24 mouse cellular contexts compared by ENCODE assay signal in genomic region chr1:39438629-39439028, GRCm38 (mm10). TPM values are rescaled to one million over a fixed set of nuclear protein-coding genes. Genes with fewer than 3 reads are reported as not detected.
DNase-seq lines count a peak whose midpoint lies in the region; ATAC-seq and TF ChIP-seq lines count a peak whose summit lies in the region.
"Had no signal": no experiment of that assay in that cellular context is flagged by ENCODE, and none has a peak within 500 bp of the region (broad histone marks: within the 10 kb centered on the region; RNA-seq: fewer than 3 reads in every experiment).

No protein-coding gene starts in this region.

- no peak overlapping the region for H3K9ac ChIP-seq in MEL (ENCODE audit: control insufficient read depth, low read depth, low read length, poor library complexity, severe bottlenecking)
- H3K9ac ChIP-seq in liver, embryonic 12.5 days = no peak overlapping the region
- H3K9ac ChIP-seq: hindbrain, embryonic 12.5 days; lung, embryonic 15.5 days; midbrain, embryonic 15.5 days; neural tube, embryonic 13.5 days had no signal

- no peaks in the 10 kb centered on the region for H3K36me3 ChIP-seq in heart, embryonic 10.5 days
- H3K36me3 ChIP-seq in MEL (ENCODE audit: control insufficient read depth in 1 of 2, insufficient read depth in 2 of 2, low read length in 2 of 2) = peaks cover 0 to 2% of the 10 kb centered on the region in 2 experiments; a peak in 1 of 4 replicates
- no peaks in the 10 kb centered on the region for H3K36me3 ChIP-seq in liver, embryonic 12.5 days
- H3K36me3 ChIP-seq: embryonic facial prominence, embryonic 10.5 days; hindbrain, embryonic 12.5 days; lung, embryonic 15.5 days; midbrain, embryonic 15.5 days; neural tube, embryonic 13.5 days had no signal

- no peaks in the 10 kb centered on the region for H3K27me3 ChIP-seq in heart, embryonic 10.5 days (ENCODE audit: insufficient read depth, poor library complexity, severe bottlenecking)
- H3K27me3 ChIP-seq in MEL (ENCODE audit: control insufficient read depth in 1 of 2, insufficient read depth in 2 of 2, low read length in 2 of 2) = no peaks in the 10 kb centered on the region
- H3K27me3 ChIP-seq in liver, embryonic 12.5 days (replicated peaks) = no peaks in the 10 kb centered on the region
- H3K27me3 ChIP-seq: hindbrain, embryonic 12.5 days; lung, embryonic 15.5 days; midbrain, embryonic 15.5 days; neural tube, embryonic 13.5 days had no signal

- intact Hi-C loops in heart, postnatal 14 days (cut with DNase I) = no loop called here
- intact Hi-C loops in left cerebral cortex, postnatal 25 days (cut with DNase I) = no loop called here

- no peak for TF ChIP-seq POLR2A in MEL (IDR thresholded peaks at IDR 0.05; ENCODE audit: control insufficient read depth in 1 of 2, insufficient read depth in 1 of 2, low read depth in 1 of 2, low read length in 2 of 2, poor library complexity in 1 of 2)

- peak; percentile 35 to 59; a peak in 2 of 4 replicates for TF ChIP-seq EP300 in MEL (IDR thresholded peaks at IDR 0.05; ENCODE audit: low read depth in 1 of 2, low read length in 2 of 2)

- no peak overlapping the region; the same call in 1 of the 2 replicates for H3K4me3 ChIP-seq in heart, embryonic 10.5 days
- no peak overlapping the region for H3K4me3 ChIP-seq in MEL (ENCODE audit: control insufficient read depth in 1 of 2, insufficient read depth in 1 of 2, low read depth in 2 of 2, low read length in 2 of 2)
- no peak overlapping the region for H3K4me3 ChIP-seq in liver, embryonic 12.5 days
- H3K4me3 ChIP-seq: embryonic facial prominence, embryonic 10.5 days; gastrocnemius, adult 2 months; hindbrain, embryonic 12.5 days; lung, embryonic 15.5 days; midbrain, embryonic 15.5 days; myocyte; neural tube, embryonic 13.5 days had no signal

- H3K79me2 ChIP-seq in MEL (ENCODE audit: control insufficient read depth, insufficient read depth, low read length, poor library complexity) = no peaks in the 10 kb centered on the region

- no peak for TF ChIP-seq RAD21 in MEL (IDR thresholded peaks at IDR 0.05; ENCODE audit: low read depth, low read length)

- H3K4me2 ChIP-seq in liver, embryonic 12.5 days = peak overlapping the region; percentile 19; the same call in 1 of the 2 replicates
- H3K4me2 ChIP-seq: hindbrain, embryonic 12.5 days; lung, embryonic 15.5 days; midbrain, embryonic 15.5 days; neural tube, embryonic 13.5 days had no signal

- H3K9me3 ChIP-seq in heart, embryonic 10.5 days = no peaks in the 10 kb centered on the region
- H3K9me3 ChIP-seq in MEL (replicated peaks; ENCODE audit: insufficient read depth, low read length) = no peaks in the 10 kb centered on the region
- H3K9me3 ChIP-seq in liver, embryonic 12.5 days (replicated peaks) = no peaks in the 10 kb centered on the region
- H3K9me3 ChIP-seq: embryonic facial prominence, embryonic 10.5 days; hindbrain, embryonic 12.5 days; lung, embryonic 15.5 days; megakaryocyte, embryonic 14.5 days; midbrain, embryonic 15.5 days; neural tube, embryonic 13.5 days had no signal

- H3K4me1 ChIP-seq in heart, embryonic 10.5 days = peaks cover 53% of the 10 kb centered on the region
- peaks cover 4 to 9% of the 10 kb centered on the region in 2 experiments; a peak in 2 of 4 replicates for H3K4me1 ChIP-seq in MEL (ENCODE audit: control insufficient read depth in 1 of 2, insufficient read depth in 2 of 2, low read length in 2 of 2)
- H3K4me1 ChIP-seq in liver, embryonic 12.5 days = peaks cover 57% of the 10 kb centered on the region
- H3K4me1 ChIP-seq: embryonic facial prominence, embryonic 10.5 days; hindbrain, embryonic 12.5 days; lung, embryonic 15.5 days had no signal

- no peak for DNase-seq in heart, embryonic 10.5 days (ENCODE audit: low spot score)
- DNase-seq in heart, postnatal 14 days = no peak
- no peak for DNase-seq in MEL (ENCODE audit: low read depth, low spot score)
- DNase-seq in left cerebral cortex, postnatal 25 days (ENCODE audit: low spot score in 2 of 2) = no peak
- DNase-seq: adrenal gland, postnatal 25 days; cerebellum, adult 11 months; cerebellum, postnatal 10 days; gastrocnemius, adult 2 months; heart, postnatal 10 days; kidney, postnatal 36 days; right cerebral cortex, adult 18-20 months; right cerebral cortex, postnatal 4 days; thymus, postnatal 25 days had no signal

- H3K27ac ChIP-seq in heart, embryonic 10.5 days = peak overlapping the region; percentile 66
- H3K27ac ChIP-seq in MEL (ENCODE audit: control insufficient read depth, low read depth, low read length) = no peak overlapping the region
- peak overlapping the region; percentile 49; the same call in 1 of the 2 replicates for H3K27ac ChIP-seq in liver, embryonic 12.5 days
- H3K27ac ChIP-seq: embryonic facial prominence, embryonic 10.5 days; gastrocnemius, adult 2 months; hindbrain, embryonic 12.5 days; lung, embryonic 15.5 days; midbrain, embryonic 15.5 days; neural tube, embryonic 13.5 days had no signal

- ATAC-seq in liver, embryonic 12.5 days = peak; percentile 84
- ATAC-seq in megakaryocyte, adult 5-6 weeks (ENCODE audit: poor library complexity, severe bottlenecking) = peak; percentile 28; the same call in 1 of the 2 replicates
- ATAC-seq in cerebellum, adult (ENCODE audit: insufficient number of reproducible peaks, low FRiP score, low TSS enrichment) = no peak
- ATAC-seq: intestine, postnatal 0 days; midbrain, embryonic 15.5 days had no signal

- TF ChIP-seq CTCF in MEL (IDR thresholded peaks at IDR 0.05 in 2 of 3, conservative IDR thresholded peaks at IDR 0.05 in 1 of 3; ENCODE audit: control insufficient read depth in 1 of 3, insufficient read depth in 1 of 3, low read depth in 2 of 3, low read length in 3 of 3, poor library complexity in 1 of 3, severe bottlenecking in 1 of 3) = no peak

TF ChIP-seq in MEL, 35 proteins besides CTCF, POLR2A, EP300 and RAD21:
- no peak for TF ChIP-seq CHD2 (IDR thresholded peaks at IDR 0.05; ENCODE audit: low read length)
- TF ChIP-seq GATA1 (IDR thresholded peaks at IDR 0.05; ENCODE audit: low read depth, low read length) = peak; percentile 49; the same call in 1 of the 2 replicates
- 0 out of 2 replicates have a peak, but pooled peaks have one; percentile 43 for TF ChIP-seq TCF12 (IDR thresholded peaks at IDR 0.05; ENCODE audit: low read depth, low read length)

RNA-seq across cellular contexts. Expression of gene Tbc1d8, which starts 39.9 kb away (rescaled TPM):
- polyA plus RNA-seq in heart, embryonic 10.5 days (2016; fragmentation: Nextera tagmentation; extraction: Ambion mirVana) = 7.5 and 11.6 TPM in 2 replicates
- total RNA-seq in heart, postnatal 14 days (2021) = 1 to 10 TPM; 6.6 to 7.6 TPM
- total RNA-seq in MEL (2012; rRNA removed) = 1.5 TPM in 2 replicates
- polyA plus RNA-seq in MEL (2012; ENCODE audit: insufficient read depth in 1 of 2, insufficient read length in 2 of 2, low read depth in 1 of 2, low replicate concordance in 2 of 2, missing spikeins in 1 of 2) = 1 to 10 TPM in 1 of 2 experiments, not detected in 1; 2.4 TPM
- 4.9 and 5.0 TPM in 2 replicates for polyA plus RNA-seq in liver, embryonic 12.5 days (2016; fragmentation: Nextera tagmentation; extraction: Ambion mirVana)
- total RNA-seq in megakaryocyte, adult 5-6 weeks (2015) = 60.6 and 61.8 TPM in 2 replicates
- 35.5 and 46.5 TPM in 2 replicates for total RNA-seq in megakaryocyte, adult 5-6 weeks (2017)
- 10 to 100 TPM; 14.2 to 23.3 TPM for total RNA-seq in left cerebral cortex, postnatal 25 days (2021)
